Mouse (Mus musculus): ENCODE measurements around the gene Glis3. TPM values are rescaled to one million over a fixed set of nuclear protein-coding genes. Genes with fewer than 3 reads are reported as not detected.
A peak's percentile ranks its signal among the peaks of the same experiment; 100 is the strongest.

The Glis3 gene
- polyA plus RNA-seq, 1 experiment from 2014 or later, result 6.0 TPM

- no peak overlapping the region for H3K27ac ChIP-seq
- no peaks in the 10 kb centered on the region for H3K27me3 ChIP-seq (ENCODE audit: insufficient read depth, low read length)
- no peak overlapping the region for H3K4me2 ChIP-seq (ENCODE audit: low read length)
- no peak for TF ChIP-seq CTCF (IDR thresholded peaks at IDR 0.05; ENCODE audit: low read depth)
- no peaks in the 10 kb centered on the region for H3K4me1 ChIP-seq (replicated peaks; ENCODE audit: insufficient read depth, low read length)
- WGBS, result 66% methylated on average over 2 of the region's 2 CpGs
- no peak overlapping the region for H3K9ac ChIP-seq (ENCODE audit: low read depth, low read length)
- H3K36me3 ChIP-seq (ENCODE audit: insufficient read depth, low read length), result no peaks in the 10 kb centered on the region
- DNase-seq (ENCODE audit: low spot score) (no peak), ATAC-seq (replicated peaks; ENCODE audit: low FRiP score, low read depth) (no peak)
- no peaks in the 10 kb centered on the region for H3K9me3 ChIP-seq (replicated peaks; ENCODE audit: low read length)
- no peak overlapping the region for H3K4me3 ChIP-seq (replicated peaks; ENCODE audit: low read depth, low read length)
These were observed 405.4 kb downstream of the Glis3 start for GRCm38 (mm10) chr19:28274501-28274900.

DNA sequence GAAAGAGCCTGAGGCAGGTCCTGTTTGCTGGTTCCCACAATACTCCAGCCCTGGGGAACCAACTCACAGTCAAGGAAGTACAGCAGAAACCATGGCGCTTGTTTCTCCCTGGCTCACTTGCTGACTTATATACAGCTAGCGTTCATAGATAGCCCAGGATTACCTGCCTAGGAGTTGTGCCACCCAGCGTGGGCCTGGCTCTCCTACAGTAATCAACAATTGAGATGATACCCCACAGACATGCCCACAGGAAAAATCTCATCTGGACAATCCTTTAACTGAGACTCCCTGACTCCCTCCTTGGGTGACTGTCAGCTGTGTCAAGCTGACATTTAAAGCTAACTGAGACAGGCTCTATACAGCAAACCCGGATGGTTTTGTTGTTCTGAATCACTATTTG is 405.9 kb downstream of the Glis3 start:
- 81% methylated on average over 4 of the region's 4 CpGs for WGBS
- ATAC-seq (replicated peaks; ENCODE audit: low FRiP score, low read depth) (no peak), DNase-seq (ENCODE audit: low spot score) (no peak)
- H3K27me3 ChIP-seq (ENCODE audit: insufficient read depth, low read length), result no peaks in the 10 kb centered on the region
- H3K9me3 ChIP-seq (replicated peaks; ENCODE audit: low read length), result no peaks in the 10 kb centered on the region
- no peak overlapping the region for H3K9ac ChIP-seq (ENCODE audit: low read depth, low read length)
- no peaks in the 10 kb centered on the region for H3K36me3 ChIP-seq (ENCODE audit: insufficient read depth, low read length)
- no peaks in the 10 kb centered on the region for H3K4me1 ChIP-seq (replicated peaks; ENCODE audit: insufficient read depth, low read length)
- H3K4me3 ChIP-seq (replicated peaks; ENCODE audit: low read depth, low read length), result no peak overlapping the region
- H3K27ac ChIP-seq, result no peak overlapping the region
- no peak overlapping the region for H3K4me2 ChIP-seq (ENCODE audit: low read length)
- no peak for TF ChIP-seq CTCF (IDR thresholded peaks at IDR 0.05; ENCODE audit: low read depth)

- DNase-seq (ENCODE audit: low spot score) (peak; percentile 23), ATAC-seq (replicated peaks; ENCODE audit: low FRiP score, low read depth) (no peak)
- H3K4me1 ChIP-seq (replicated peaks; ENCODE audit: insufficient read depth, low read length), result no peaks in the 10 kb centered on the region
- no peak overlapping the region for H3K9ac ChIP-seq (ENCODE audit: low read depth, low read length)
- no peaks in the 10 kb centered on the region for H3K27me3 ChIP-seq (ENCODE audit: insufficient read depth, low read length)
- no peak for TF ChIP-seq CTCF (IDR thresholded peaks at IDR 0.05; ENCODE audit: low read depth)
- H3K9me3 ChIP-seq (replicated peaks; ENCODE audit: low read length), result no peaks in the 10 kb centered on the region
- no peak overlapping the region for H3K4me3 ChIP-seq (replicated peaks; ENCODE audit: low read depth, low read length)
- H3K27ac ChIP-seq, result no peak overlapping the region
- 35% methylated on average over 8 of the region's 8 CpGs for WGBS
- H3K4me2 ChIP-seq (ENCODE audit: low read length), result no peak overlapping the region
- no peaks in the 10 kb centered on the region for H3K36me3 ChIP-seq (ENCODE audit: insufficient read depth, low read length)
These were observed 413.0 kb downstream of the Glis3 start for GRCm38 (mm10) chr19:28266850-28267249.

- Histone ChIP-seq H3K4me2 (ENCODE audit: low read length) (no peak overlapping the region), H3K36me3 (ENCODE audit: insufficient read depth, low read length) (no peaks in the 10 kb centered on the region), H3K4me1 (replicated peaks; ENCODE audit: insufficient read depth, low read length) (no peaks in the 10 kb centered on the region), H3K9ac (ENCODE audit: low read depth, low read length) (no peak overlapping the region), H3K9me3 (replicated peaks; ENCODE audit: low read length) (no peaks in the 10 kb centered on the region), H3K27me3 (ENCODE audit: insufficient read depth, low read length) (no peaks in the 10 kb centered on the region), H3K4me3 (replicated peaks; ENCODE audit: low read depth, low read length) (no peak overlapping the region), H3K27ac (no peak overlapping the region)
- ATAC-seq (replicated peaks; ENCODE audit: low FRiP score, low read depth) (no peak), DNase-seq (ENCODE audit: low spot score) (no peak)
- 99% methylated on average over 2 of the region's 2 CpGs for WGBS
- TF ChIP-seq CTCF (IDR thresholded peaks at IDR 0.05; ENCODE audit: low read depth), result no peak
These were observed 414.1 kb downstream of the Glis3 start for GRCm38 (mm10) chr19:28265776-28266175.

DNA sequence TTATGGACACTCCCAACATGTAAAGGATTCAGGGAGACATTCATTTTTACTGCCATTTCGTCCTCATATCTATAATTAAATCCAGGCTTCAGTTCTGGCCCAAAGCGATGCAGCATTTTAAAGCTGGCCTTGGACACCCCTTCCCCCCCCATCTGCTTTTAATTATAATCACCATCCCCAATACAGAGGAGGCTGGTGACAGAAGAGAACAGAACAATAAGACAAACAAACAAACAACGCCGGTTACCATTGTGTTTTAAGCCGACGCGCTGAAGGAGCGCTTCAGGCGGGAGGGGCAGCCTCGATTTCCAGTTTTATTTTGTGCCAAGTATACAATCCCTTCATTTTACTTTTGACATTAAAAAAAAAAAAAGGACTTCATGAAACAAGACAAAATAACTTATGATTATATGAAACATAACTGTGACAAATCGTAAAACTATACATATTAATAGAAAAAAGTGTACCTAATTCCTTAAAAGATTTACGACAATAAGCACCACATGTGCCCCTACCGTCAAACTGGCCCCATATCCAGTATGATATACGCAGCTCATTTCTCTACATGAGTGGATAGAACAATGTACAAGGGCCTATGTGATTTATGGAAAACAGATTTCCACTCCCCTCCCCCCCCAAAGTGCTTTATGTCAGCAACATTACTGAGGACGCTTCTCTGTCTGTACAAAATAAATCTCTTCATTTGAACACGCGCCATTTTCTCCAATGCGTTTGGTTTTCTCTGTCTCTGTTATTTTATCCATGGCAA is 420.8 kb downstream of the Glis3 start:
- no peaks in the 10 kb centered on the region for H3K9me3 ChIP-seq (replicated peaks; ENCODE audit: low read length)
- TF ChIP-seq CTCF (IDR thresholded peaks at IDR 0.05; ENCODE audit: low read depth), result no peak

DNA sequence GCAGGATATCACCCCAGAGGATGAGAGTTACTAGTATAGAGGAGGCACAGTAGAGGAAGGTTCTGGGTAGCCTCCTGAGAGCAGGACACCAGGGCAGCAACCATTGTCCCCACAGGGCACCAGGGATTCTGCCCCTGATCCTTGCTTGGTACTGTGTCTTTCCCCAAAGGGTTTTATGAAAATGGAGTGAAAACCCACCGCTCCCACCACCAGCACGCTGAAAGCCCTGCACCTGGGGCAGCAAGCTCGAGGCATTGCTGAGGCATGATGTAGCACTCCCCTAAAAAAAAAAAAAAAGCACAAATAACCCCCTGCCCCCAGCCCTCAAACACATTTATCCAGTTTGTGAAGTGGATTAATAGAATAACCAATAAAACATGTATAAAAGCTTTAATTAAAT is 421.4 kb downstream of the Glis3 start:
- ATAC-seq (replicated peaks; ENCODE audit: low FRiP score, low read depth) (no peak), DNase-seq (ENCODE audit: low spot score) (no peak)
- WGBS, result 56% methylated on average over 3 of the region's 3 CpGs
- Histone ChIP-seq H3K9me3 (replicated peaks; ENCODE audit: low read length) (no peaks in the 10 kb centered on the region), H3K27ac (no peak overlapping the region), H3K4me2 (ENCODE audit: low read length) (no peak overlapping the region), H3K4me3 (replicated peaks; ENCODE audit: low read depth, low read length) (no peak overlapping the region), H3K27me3 (ENCODE audit: insufficient read depth, low read length) (no peaks in the 10 kb centered on the region), H3K9ac (ENCODE audit: low read depth, low read length) (no peak overlapping the region), H3K36me3 (ENCODE audit: insufficient read depth, low read length) (no peaks in the 10 kb centered on the region), H3K4me1 (replicated peaks; ENCODE audit: insufficient read depth, low read length) (no peaks in the 10 kb centered on the region)
- no peak for TF ChIP-seq CTCF (IDR thresholded peaks at IDR 0.05; ENCODE audit: low read depth)

More for the DNA sequence above, 420.8 kb downstream of the Glis3 start:
- Histone ChIP-seq H3K4me3 (replicated peaks; ENCODE audit: low read depth, low read length) (no peak overlapping the region), H3K27ac (no peak overlapping the region), H3K4me2 (ENCODE audit: low read length) (no peak overlapping the region), H3K27me3 (ENCODE audit: insufficient read depth, low read length) (no peaks in the 10 kb centered on the region), H3K36me3 (ENCODE audit: insufficient read depth, low read length) (no peaks in the 10 kb centered on the region), H3K9ac (ENCODE audit: low read depth, low read length) (no peak overlapping the region), H3K4me1 (replicated peaks; ENCODE audit: insufficient read depth, low read length) (no peaks in the 10 kb centered on the region)
- ATAC-seq (replicated peaks; ENCODE audit: low FRiP score, low read depth), result no peak
- peak; percentile 6 for DNase-seq (ENCODE audit: low spot score)
- 70% methylated on average over 18 of the region's 18 CpGs for WGBS

GRCm38 (mm10) chr19:28247345-28247744 is 432.5 kb downstream of the Glis3 start:
- Histone ChIP-seq H3K9ac (ENCODE audit: low read depth, low read length) (no peak overlapping the region), H3K27me3 (ENCODE audit: insufficient read depth, low read length) (no peaks in the 10 kb centered on the region), H3K9me3 (replicated peaks; ENCODE audit: low read length) (no peaks in the 10 kb centered on the region), H3K4me2 (ENCODE audit: low read length) (no peak overlapping the region), H3K36me3 (ENCODE audit: insufficient read depth, low read length) (no peaks in the 10 kb centered on the region), H3K27ac (no peak overlapping the region), H3K4me1 (replicated peaks; ENCODE audit: insufficient read depth, low read length) (no peaks in the 10 kb centered on the region), H3K4me3 (replicated peaks; ENCODE audit: low read depth, low read length) (no peak overlapping the region)
- 89% methylated on average over 7 of the region's 7 CpGs for WGBS
- no peak for TF ChIP-seq CTCF (IDR thresholded peaks at IDR 0.05; ENCODE audit: low read depth)
- no peak for ATAC-seq (replicated peaks; ENCODE audit: low FRiP score, low read depth)
- DNase-seq (ENCODE audit: low spot score), result no peak

Measured in kidney, postnatal 0 days (tissue).